Mouse (Mus musculus): ENCODE data around the gene Snph.
A peak's percentile ranks its signal among the peaks of the same experiment; 100 is the strongest.
"Not testable (repeated sequence)": the region's sequence is repeated elsewhere in the genome, so short reads cannot be mapped to it uniquely, and the experiment has no call there.

Snph gene

DNA sequence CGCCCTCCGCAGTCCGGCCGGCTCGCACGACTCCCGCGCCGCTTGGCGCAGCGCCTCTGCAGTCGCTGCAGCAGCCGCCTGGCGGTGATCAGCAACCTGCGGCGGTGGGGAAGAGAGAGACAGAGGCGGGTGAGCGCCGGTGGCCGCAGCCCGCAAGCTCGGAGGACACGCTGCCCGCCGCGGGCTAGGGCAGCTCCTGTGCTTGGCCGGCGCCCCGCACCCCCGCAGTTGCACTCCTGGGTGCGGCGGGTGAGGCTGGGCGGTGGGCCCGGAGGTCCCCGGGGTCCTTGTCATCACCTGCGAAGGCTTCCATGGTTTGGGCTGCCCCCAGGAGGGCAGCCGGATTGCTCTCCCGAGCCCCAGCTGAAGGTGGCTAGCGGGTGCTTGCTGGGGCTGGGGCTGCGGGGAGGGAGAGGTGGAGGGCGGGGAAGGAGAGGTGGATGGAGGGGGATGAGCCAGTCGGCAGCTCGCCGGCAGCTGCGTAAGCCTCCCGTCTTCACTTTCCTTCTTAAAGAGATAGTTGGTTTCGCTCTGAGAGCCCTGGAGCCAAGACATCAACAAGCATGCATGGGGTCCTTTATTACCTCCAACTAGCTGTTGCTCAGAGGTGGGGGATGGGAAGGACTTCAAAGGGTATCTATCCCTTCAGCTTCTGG, at the start of gene Snph:
TSS of gene Snph (minus strand) at position 435 of the 656 bp plus-strand sequence.
- peak; percentile 38 to 46 for DNase-seq

DNA sequence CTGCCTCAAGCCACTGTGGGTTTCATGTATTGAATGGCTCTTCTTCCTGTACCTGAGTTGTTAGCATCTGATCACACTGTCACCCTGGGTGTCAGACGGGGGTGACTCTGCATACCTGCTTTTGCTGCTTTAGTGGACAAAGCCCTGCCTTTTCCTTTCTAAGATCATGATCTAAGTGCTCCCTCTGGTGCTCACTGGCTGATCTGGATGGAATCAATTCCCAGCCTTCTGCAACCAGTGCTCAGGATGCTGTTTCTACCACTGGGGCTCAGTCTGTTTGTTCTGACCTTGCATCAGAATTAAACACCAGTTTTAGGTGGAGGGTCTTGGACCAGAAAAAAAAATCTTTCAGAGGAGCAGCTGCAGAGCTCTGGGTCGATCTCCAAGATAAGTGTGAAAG, 43.8 kb upstream of the Snph start:
- no peak for DNase-seq

DNA sequence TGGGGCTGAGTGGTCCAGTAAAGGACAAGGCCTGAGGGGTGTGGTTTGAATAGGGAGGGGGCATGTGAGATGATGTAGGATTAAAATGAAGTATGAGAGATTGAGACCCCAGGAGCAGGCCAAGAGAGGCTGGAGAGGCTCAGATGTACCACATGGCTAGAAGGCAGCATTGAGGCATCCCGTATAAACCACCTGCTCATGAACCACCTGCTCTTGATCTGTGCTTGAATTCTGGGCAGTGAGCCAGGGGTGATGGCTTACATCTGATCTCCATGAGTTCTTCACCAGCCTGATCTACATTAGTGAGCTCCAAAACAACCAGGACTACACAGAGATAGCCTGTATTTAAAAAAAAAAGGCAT, 38.6 kb upstream of the Snph start:
- no peak for DNase-seq

DNA sequence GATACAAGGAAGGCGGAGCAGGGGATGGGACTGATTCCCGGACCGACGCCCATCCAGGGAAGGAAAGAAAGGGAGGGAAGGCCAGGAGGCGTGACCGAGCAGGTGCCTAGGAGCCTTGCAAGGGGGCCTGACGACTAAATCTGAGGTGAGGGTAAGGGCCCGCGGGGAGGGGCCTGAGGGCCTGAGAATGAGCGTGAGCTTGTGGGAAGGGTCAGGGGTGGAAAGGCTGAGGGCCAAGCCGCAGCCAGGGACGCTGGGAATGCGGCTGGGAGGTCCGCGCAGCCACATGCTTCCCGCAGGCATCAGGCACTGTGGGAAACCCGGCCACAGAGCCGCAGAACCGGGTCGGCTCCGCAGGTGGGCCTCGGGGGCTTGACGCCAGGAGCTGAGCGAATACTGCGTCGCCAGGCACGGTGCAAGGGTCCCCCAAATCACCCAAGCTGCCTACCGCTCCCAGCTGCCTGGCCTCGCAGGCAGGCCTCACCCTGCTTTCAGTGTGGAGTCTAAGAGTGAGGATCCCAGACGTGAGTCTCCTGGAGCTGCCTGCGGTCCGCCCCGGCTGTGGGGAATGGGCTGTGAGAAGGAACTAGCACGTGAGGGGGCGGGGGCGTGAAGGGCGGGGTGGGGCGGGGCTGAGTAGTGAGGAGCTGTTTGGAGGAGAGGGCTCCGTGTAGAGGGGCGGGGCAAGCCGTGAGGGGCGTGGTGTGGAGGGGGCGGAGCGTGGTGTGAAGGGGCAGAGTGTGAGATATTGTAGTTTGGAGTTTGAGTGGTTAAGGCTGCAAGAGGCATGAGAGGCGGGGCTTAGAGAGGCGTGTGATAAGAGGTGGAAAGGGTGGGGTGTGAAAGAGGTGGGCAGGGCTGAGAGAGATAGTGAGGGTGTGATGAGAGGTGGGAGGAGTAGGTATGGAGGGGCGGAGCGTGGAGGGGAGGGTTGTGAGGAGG, 37.9 kb upstream of the Snph start:
- DNase-seq: no peak

DNA sequence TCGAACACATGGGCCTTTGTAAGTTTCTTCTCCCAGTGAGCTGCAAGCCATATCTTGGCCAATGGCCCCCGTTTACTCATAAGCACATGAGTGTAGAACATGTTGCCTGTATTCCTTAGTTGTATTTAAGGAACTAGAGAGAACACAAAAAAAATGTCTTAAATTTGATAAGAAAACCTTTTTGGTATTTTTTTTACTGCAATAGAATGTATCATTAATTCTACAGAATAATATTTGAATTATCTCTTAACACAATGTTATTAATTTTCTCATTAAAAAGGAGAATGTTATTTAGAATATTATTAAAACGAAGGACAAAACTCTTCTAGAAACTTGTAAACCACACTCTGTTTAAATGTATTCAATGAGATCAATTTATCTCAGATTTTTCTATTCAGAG, 36.0 kb upstream of the Snph start, which contains the start of gene Rad21l:
TSS of gene Rad21l (minus strand) at position 101 of the 400 bp plus-strand sequence.
- no peak for DNase-seq

DNA sequence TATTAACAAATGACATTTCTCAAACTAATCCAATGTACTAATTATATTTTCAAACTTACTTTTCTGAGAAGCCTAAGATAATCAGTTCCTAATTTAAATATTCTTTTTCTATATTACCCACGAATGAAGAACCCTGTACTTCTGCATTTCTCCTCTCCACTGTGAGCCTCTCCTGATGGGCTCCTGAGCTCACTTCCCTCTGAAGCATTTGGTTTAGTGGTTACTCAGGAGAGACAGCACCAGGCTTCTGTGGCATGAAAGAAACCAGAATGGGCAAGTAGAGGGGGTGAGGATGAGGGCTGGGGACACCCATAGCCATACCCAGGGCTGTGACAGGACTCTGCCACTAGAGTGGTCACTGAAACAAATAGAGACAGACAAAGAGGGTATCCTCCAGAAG, 19.7 kb upstream of the Snph start:
- DNase-seq: no peak

DNA sequence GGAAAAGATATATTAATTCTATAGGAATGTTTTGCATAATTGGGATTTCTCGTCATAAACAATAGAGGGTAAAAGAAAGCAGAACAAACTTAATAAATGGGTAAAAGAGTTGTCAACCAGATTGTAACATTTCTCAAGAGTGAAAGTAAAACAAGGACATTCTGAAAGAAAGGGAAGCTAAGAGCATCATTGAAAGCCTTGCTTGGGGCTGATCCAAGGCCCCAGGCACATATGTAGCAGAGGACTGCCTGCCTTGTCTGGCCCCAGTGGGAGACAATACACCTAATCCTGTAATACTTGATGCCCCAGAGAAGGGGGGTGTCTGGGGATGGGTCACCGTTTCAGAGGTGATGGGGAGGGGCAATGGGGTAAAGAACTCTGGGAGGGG, 3.6 kb upstream of the Snph start:
- DNase-seq: no peak

DNA sequence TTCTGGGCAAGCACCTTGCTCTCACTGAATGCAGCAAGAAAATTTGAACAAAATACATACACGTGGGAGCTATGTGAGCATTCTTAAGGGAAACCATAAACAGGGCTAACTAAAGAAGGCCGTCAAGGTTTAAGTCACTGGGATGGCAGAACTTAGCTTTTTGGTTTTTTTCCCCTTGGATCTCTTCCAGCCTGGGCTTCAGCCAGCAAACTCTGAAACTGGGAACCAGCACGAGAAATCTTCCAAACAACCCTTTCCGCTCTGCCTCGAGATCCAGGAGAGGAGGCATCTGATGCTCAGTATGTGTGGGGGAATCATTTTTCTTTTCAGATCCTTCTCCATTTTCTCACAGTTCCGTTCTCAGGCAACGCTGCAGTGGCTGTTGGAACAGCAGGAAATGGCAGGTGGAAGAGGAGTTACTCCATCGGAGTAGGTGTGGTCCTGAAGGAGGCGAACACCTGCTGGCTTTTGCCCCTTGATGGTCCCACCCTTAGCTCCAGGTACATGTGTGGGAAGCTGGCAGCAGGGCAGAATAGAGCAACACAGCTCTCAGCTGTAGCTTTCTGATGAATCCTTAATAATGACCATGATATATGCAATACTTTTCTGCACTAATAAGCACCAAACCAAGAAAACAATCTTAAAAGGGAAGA, 3.1 kb upstream of the Snph start:
- no peak for DNase-seq

DNA sequence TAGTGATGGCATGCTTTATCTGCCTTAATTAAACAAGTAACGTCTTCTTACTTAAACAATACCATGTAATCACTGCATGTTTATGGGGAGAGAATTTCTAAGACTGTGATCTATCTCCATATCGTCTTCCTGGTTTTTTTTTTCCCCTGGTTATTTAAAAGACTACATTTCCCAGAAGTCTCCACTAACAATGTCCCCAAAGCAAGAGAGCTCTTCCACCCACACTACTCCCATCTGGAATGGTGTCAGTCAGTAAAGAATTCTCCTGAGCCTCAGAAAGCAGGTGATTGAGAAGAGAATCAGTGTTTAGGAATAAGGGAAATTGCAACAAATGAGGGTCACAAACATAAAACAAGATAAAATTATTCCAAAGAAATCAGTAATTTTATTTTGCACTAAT, 2.5 kb upstream of the Snph start:
- no peak for DNase-seq

DNA sequence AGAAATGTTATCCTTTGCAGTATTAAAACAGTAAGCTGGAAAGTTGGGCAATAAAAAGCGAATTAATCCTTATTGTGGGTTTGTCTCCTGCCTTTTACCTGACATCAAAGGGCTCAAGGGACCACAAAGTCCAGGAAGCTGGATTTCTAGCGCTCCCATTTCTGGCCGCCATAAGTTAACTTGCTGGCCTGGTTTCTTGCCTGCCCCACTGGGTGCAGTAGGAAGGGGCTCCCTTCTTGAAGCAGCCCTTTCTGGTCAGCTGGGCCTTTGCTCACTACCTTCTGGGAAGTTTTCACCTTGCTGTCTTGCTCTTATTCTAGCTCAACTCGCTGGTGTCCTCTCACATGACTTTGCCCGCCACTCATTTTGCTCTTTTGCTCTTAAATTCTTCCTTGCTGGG, 589 bp upstream of the Snph start:
- no peak for DNase-seq

DNA sequence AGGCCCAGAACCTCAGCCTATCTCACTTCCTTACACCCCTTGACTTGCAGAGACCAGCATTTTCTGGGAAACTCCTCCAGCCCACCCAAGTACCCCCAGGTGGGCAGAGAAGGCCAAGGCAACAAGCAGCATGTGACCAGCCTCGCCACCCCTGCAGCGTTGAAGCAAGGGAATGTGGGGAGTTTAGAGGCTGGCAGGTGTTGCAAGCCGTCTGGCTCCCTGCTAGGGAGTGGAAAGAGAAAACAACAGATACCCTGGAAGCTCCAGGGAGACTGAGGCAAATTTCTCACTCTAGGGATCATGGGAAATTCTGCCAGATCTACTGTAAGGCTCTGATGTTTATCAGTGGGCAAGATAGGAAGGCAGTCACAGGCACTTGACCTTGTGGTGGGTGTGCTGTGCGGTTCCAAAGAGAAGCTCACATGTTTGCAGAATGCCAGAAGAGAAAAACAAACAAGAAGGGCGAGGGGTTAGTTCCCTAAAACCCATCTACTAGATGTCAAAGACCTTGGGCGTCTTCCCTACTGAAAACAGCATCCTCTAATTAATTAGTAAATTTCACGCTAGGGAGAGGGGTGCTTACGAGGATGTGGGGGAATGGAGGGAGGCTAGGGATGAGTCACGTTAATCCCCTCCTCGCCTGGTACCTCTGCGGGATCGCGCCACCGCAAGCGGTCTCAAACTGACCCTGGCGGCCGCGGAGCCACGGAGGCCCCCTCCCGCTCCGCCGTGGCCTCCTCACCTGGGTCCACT, 811 bp downstream of the Snph start:
- DNase-seq: no peak

DNA sequence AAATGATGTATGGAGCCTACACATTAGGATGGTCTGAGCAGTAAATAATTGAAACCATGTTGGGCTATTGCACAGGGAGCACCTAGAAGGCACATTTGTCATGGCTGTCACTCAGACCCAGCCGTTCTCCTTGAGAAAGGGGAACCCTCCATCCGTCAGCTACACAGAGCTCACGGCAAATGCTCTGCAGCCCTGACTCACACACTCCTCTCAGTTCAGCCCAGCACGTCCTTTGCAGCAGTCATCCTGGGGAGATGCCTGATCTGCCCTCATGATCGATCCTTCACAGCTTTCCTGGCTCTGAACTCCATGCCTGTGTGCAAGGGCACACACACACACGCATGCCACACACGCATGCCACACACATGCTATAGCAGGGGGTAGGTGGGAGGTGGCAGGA, 3.1 kb downstream of the Snph start:
- DNase-seq: no peak

DNA sequence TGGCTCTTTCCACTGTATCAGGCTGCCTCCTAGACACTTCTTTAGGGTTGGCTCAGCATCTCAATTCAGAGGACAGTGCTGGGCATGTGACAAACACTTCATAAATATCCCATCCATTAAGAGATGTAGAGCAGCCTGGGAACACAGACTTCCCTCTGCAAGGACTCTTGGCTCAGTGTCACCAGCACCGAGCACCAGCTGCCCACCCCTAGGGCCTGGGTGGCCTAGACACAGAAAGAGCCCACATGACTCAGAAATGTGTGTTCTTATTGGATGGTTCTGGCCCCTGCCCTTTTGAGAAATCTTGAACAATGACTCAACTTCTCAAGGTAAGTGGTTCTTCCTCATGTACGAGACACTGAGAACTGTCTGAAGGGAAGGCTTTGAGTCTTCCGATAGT, 4.4 kb downstream of the Snph start:
- no peak for DNase-seq

DNA sequence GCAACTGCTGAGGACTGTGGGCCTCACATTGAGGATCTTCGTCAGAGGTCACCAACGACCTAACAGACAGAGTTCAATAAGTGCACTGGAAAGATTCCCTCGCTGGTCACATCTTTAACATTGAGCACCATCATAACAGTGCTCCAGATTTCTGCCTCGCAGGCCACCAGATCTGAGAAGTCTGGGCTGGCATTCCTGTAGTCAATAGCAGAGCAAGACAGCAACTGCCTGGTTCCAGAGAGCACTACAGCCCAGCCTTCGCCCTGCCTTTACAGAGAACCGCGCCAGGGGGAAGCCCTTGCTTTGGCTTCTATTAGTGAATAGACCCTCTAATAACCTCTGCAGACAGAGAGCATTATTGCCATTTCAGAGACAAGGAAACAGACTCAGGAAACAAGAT, 6.1 kb downstream of the Snph start:
- DNase-seq: no peak

DNA sequence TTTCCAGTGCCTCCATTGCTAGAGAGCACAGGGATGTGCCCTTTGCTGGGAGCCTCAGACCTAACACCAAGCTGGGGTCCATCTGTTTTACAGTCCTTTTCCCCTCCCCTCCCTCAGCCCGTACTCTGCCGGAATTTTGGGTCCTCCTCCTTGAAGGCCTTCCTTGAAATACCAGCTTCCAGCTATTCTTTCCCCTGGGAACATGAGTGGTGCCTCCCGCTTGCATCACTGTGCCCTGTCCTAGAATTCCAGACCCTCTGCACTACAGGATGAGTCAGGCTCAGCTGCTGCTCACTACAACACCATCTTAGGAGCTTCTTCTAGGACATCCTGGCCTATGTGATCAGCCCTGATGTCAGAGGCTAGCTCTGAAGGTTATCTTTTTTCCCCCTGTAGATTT, 8.6 kb downstream of the Snph start:
- DNase-seq: no peak

DNA sequence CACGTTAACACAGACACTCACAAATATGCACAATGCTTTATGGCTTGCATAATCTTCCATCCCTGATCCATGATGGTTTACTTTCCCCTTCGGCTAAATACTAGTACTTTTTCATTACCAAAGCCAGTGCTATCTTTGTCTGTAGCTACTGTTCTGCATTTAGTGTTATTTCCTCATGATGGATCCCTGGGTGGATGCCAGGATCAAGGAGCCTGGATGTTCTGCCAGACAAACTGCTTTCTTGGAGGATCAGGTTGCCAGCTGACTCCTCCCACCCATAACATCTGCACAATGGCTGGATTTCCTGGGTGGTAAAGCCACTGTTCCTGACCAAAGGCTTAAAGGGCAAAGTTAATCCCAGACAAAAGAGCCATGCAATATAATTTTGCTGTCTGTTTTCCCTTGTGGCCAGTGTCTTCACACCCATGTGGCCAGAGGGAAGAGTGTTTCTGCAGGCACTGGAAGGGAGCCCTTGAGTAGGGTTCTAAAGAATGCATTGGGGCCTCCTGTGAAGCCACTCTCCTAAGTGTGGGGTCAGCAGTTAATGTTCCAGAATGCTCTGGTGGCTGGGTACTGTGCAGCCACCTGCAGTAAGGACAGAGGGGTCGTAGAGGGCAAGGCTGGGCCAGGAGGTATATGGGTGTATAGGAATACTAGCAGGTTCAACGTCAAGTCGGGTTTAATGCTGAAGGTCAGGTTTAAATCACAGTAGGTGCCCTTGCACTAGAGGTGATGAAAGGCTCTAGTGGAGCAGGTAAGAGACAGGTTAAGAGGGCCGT, 15.7 kb downstream of the Snph start:
- peak in 1 of 2 experiments; percentile 8 for DNase-seq

DNA sequence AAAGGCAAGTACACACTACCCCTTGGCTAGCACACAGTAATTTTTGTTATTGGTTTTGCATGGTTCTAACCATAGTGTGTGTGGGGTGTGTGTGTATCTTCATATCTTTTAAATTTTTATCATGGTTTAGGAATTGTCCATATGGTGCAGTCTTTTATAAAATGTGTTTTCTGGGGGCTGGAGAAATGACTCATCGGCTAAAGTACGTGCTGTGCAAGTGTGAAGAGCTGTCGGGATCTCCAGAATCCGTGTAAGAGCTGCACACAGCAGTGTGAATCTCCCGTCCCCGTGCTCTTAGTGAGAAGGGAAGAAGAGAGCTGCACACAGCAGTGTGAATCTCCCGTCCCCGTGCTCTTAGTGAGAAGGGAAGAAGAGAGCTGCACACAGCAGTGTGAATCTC, 16.6 kb downstream of the Snph start:
- not testable (repeated sequence) for DNase-seq

DNA sequence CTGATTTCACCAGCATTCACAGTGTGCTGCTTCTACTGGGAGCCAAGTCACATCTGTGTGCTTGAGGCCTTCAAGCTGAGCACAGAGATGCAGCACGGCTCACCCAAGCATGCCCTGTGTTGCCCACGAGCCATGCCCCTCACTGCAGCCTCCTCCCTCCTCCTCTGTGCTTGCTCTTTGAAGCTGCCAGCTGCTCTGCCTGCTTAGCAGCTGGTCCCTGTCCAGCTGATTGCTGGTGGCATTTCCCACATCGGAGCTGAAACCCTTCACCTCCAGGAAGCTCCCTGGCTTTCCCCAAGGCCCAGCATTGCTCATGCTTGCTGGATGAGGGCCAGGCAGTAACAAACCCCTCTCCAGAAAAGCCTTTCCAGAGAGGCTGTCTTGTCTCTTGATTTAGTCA, 22.4 kb downstream of the Snph start:
- no peak for DNase-seq

DNA sequence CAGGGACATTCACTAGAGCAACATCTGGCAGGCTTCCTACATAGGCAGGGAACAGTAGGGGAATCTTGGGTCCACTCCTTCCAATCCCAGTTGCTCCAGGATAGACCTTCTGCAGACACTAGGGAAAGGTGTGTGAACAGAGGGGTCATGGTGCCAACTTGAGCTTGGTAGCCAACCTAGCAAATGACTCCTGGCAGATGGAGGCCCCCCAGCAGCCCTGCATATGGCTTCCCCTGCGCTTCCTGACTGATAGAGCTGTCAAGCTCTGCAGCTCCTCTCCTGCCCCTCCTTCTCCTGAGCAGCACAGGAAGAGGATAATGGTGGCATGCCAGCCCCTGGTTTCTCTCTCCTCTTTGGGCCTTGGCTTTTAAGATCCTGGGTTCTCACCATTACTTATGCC, 24.0 kb downstream of the Snph start:
- no peak for DNase-seq

DNA sequence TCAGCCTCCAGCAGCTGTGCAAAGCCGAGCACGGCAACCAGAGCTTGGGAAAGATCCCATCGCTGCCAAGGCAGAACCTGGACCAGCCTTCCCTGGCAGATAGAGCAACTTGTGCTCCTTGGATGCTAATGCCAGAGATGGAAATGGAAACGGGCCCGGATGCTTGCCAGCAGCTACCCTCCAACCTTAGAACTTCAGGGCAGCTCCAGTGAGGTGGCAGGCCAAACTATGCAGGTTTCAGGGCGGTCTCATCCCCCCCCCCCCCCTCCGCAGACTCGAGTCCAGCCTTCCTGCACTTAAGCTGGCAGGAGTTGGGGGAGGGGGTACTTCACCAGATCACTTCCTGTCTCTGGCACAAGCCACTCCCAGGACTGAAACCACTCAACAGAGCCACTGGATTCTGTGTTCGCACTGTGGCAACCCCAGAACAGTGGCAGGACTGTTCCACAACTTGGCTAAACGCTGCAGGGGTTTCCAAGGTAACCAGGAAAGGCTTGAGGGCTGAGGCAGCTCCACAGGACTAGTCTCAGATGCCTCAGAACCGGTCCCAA, 26.9 kb downstream of the Snph start:
- DNase-seq: no peak

DNA sequence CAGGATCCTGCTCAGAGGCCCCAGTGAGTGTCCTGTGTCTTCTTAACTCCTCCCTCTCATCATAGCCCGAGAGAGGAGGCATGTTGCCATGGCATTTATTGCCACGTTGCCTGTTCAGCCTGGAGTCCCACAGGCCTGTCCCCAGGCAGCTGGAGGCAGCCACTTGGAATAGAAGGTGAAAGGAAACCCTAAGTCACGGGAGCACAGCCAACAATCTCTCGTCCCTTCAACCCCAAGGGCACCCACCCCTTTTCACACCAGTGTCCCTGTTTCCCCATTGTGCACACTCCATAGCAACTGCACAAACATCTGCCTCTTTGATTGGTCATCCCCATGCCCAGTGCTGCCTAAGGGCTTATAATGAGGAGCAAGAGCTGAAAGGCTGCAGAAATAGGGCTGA, 28.8 kb downstream of the Snph start:
- no peak for DNase-seq

DNA sequence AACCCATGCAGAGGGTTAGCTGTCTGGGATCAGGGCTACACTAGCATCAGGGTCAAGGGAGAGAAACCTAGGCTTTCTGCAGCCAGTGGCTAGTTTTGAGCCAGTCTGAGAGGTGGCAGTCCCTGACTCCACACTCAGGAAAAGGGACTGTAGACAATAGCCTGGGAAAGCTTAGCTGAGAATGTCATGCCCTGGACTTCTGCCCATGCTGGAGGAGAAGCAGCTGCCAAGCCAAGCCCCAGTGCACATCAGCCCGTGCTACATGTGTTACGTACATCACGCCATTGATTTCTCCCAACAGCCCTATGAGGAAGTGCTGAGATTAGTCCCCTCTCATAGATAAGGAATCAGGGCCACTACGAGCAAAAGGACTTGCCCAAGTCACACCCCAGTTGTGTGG, 30.3 kb downstream of the Snph start:
- no peak for DNase-seq
